Mouse (Mus musculus) ES-E14 (cell line): ENCODE data around the gene Krt18.

ENCODE experiments used
- CHD2 ChIP-seq: IDR thresholded peaks from 2 replicates; pipeline ENCODE4 v1.6.1; 2014; ENCODE audit warnings: mild to moderate bottlenecking, low read depth, low read length, inconsistent platforms
- HCFC1 ChIP-seq: IDR thresholded peaks from 2 replicates; pipeline ENCODE4 v1.6.1; 2012; ENCODE audit warnings: low read length, inconsistent platforms, borderline replicate concordance; ENCODE audit not compliant: insufficient read depth
- ZNF384 ChIP-seq: IDR thresholded peaks from 2 replicates; pipeline ENCODE4 v1.6.1; 2012; ENCODE audit warnings: low read depth, low read length, inconsistent platforms

DNA sequence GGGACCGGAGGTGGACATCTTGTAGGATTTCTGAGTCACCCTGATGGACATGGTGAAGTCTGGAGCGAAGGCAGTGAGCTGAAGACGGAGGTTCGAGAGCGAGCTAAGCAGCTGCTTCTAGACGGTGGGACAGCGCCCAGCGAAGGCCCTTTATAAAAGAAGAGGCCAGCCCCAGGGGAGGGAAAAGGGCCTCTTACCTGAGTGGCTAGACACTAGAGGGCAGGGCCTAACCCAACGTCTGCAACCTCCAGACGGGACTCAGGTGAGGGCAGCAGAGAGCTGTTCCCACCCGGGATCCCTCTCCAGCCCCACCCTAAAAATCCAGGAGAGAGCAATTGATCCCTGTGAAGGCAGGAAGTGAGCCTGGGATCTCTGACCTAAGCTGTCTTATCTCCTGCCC, 23.8 kb upstream of the Krt18 start, which contains the start of gene Krt8:
- TF ChIP-seq ZNF384 (no peak), HCFC1 (no peak), CHD2 (no peak)
